Mouse (Mus musculus) myocyte (in vitro differentiated cells): ENCODE measurements at regions not wholly inside any gene's neighbourhood (a gene's known extent, or its start where the extent isn't known, plus 50 kb on each side); places are given as distances from the start of the nearest gene placed in this dataset.

ENCODE experiments used
- CEBPB ChIP-seq: IDR thresholded peaks from 2 replicates; pipeline ENCODE4 v1.6.1; 2011; ENCODE audit warnings: mild to moderate bottlenecking, moderate library complexity; ENCODE audit not compliant: poor library complexity, insufficient read depth, severe bottlenecking
- E2F4 ChIP-seq: IDR thresholded peaks from one replicate; pipeline ENCODE4 v1.6.1; 2011; ENCODE audit warnings: mild to moderate bottlenecking, control low read depth, moderate library complexity; ENCODE audit not compliant: insufficient read depth
- MYOD1 ChIP-seq, 3 experiments: IDR thresholded peaks; one replicate each; pipeline ENCODE4 v1.6.1; 2011; ENCODE audit warnings: control low read depth in 2 of 3, low read depth in 2 of 3, mild to moderate bottlenecking in 2 of 3, moderate library complexity in 1 of 3; ENCODE audit not compliant: insufficient read length in 2 of 3, control insufficient read depth in 1 of 3
- MYOG ChIP-seq, 3 experiments: IDR thresholded peaks; one replicate each; pipeline ENCODE4 v1.6.1; 2011; ENCODE audit warnings: control low read depth in 2 of 3, low read depth in 2 of 3, mild to moderate bottlenecking in 2 of 3; ENCODE audit not compliant: insufficient read length in 2 of 3, control insufficient read depth in 1 of 3, insufficient read depth in 1 of 3
- POLR2A ChIP-seq: IDR thresholded peaks from one replicate; pipeline ENCODE4 v1.6.1; 2011; ENCODE audit warnings: low read depth, mild to moderate bottlenecking, control low read depth, moderate library complexity; ENCODE audit not compliant: insufficient read length
- POLR2AphosphoS2 ChIP-seq: IDR thresholded peaks from one replicate; pipeline ENCODE4 v1.6.1; 2011; ENCODE audit warnings: low read depth, control low read depth; ENCODE audit not compliant: insufficient read length
- TCF12 ChIP-seq: IDR thresholded peaks from one replicate; pipeline ENCODE4 v1.6.1; 2011; ENCODE audit warnings: mild to moderate bottlenecking, control low read depth; ENCODE audit not compliant: poor library complexity, insufficient read depth, severe bottlenecking
- USF1 ChIP-seq: IDR thresholded peaks from one replicate; pipeline ENCODE4 v1.6.1; 2011; ENCODE audit warnings: low read depth, mild to moderate bottlenecking, control low read depth, moderate library complexity

- no peak for TF ChIP-seq POLR2A
- no peak for TF ChIP-seq TCF12
- TF ChIP-seq E2F4, result no peak
- TF ChIP-seq POLR2AphosphoS2, result no peak
- no peak for TF ChIP-seq USF1
- TF ChIP-seq CEBPB, result no peak
- no peak for TF ChIP-seq MYOD1 (IDR thresholded peaks at IDR 0.05; ENCODE audit: control insufficient read depth in 1 of 3, insufficient read length in 2 of 3, low read depth in 2 of 3)
- no peak for TF ChIP-seq MYOG (IDR thresholded peaks at IDR 0.05; ENCODE audit: control insufficient read depth in 1 of 3, insufficient read depth in 1 of 3, insufficient read length in 2 of 3, low read depth in 2 of 3)
These were observed 84.2 kb downstream of the Erv3 start for GRCm38 (mm10) chr2:131775381-131775780.
